24 mouse cellular contexts compared by ENCODE assay signal in genomic region chr3:78736111-78736510, GRCm38 (mm10).
A peak's percentile ranks its signal among the peaks of the same experiment; 100 is the strongest.
DNase-seq lines count a peak whose midpoint lies in the region; ATAC-seq and TF ChIP-seq lines count a peak whose summit lies in the region.
"Had no signal": no experiment of that assay in that cellular context is flagged by ENCODE, and none has a peak within 500 bp of the region (broad histone marks: within the 10 kb centered on the region; RNA-seq: fewer than 3 reads in every experiment).

No protein-coding gene starts in this region.

- DNase-seq in cerebellum, postnatal 14 days, result peak; percentile 12 to 65
- DNase-seq in lung, embryonic 14.5 days, result peak; percentile 6
- no peak for DNase-seq in lung, postnatal 4 days
- peak; percentile 29 for DNase-seq in brain, adult 2 months (ENCODE audit: low read depth, low spot score)
- DNase-seq in spleen, adult 18-20 months, result no peak
- DNase-seq: adrenal gland, adult 2 months; adrenal gland, postnatal 14 days; B cell, adult 2 months; cerebellum, adult 11 months; gastrocnemius, postnatal 25 days; heart, adult 18-20 months; heart, postnatal 10 days; heart, postnatal 36 days had no signal

- no peaks in the 10 kb centered on the region for H3K36me3 ChIP-seq in lung, embryonic 14.5 days (ENCODE audit: insufficient read depth)
- H3K36me3 ChIP-seq: embryonic facial prominence, embryonic 12.5 days; embryonic facial prominence, embryonic 15.5 days; forebrain, embryonic 12.5 days; forebrain, embryonic 15.5 days; G1E; heart, embryonic 12.5 days; heart, embryonic 15.5 days had no signal

- no peak for ATAC-seq in cerebellum, adult (ENCODE audit: insufficient number of reproducible peaks, low FRiP score, low TSS enrichment)
- ATAC-seq in lung, embryonic 14.5 days (ENCODE audit: insufficient read depth), result no peak
- ATAC-seq: forebrain, embryonic 15.5 days; intestine, postnatal 0 days had no signal

- H3K4me3 ChIP-seq in lung, embryonic 14.5 days (ENCODE audit: low read depth, low read length), result no peak overlapping the region
- H3K4me3 ChIP-seq: embryonic facial prominence, embryonic 12.5 days; embryonic facial prominence, embryonic 15.5 days; forebrain, embryonic 12.5 days; forebrain, embryonic 15.5 days; heart, embryonic 12.5 days; heart, embryonic 15.5 days had no signal

- no peak overlapping the region for H3K9ac ChIP-seq in lung, embryonic 14.5 days
- H3K9ac ChIP-seq: embryonic facial prominence, embryonic 12.5 days; embryonic facial prominence, embryonic 15.5 days; forebrain, embryonic 12.5 days; forebrain, embryonic 15.5 days; heart, embryonic 12.5 days; heart, embryonic 15.5 days; hindbrain, embryonic 14.5 days had no signal

- H3K4me1 ChIP-seq in lung, embryonic 14.5 days (ENCODE audit: insufficient read depth), result no peaks in the 10 kb centered on the region
- H3K4me1 ChIP-seq: embryonic facial prominence, embryonic 12.5 days; embryonic facial prominence, embryonic 15.5 days; forebrain, embryonic 12.5 days; forebrain, embryonic 15.5 days; heart, embryonic 12.5 days; heart, embryonic 15.5 days had no signal

- TF ChIP-seq CTCF in lung, embryonic 14.5 days (IDR thresholded peaks at IDR 0.05; ENCODE audit: low read depth), result no peak

- H3K4me2 ChIP-seq in lung, embryonic 14.5 days, result no peak overlapping the region
- H3K4me2 ChIP-seq: embryonic facial prominence, embryonic 12.5 days; embryonic facial prominence, embryonic 15.5 days; forebrain, embryonic 12.5 days; forebrain, embryonic 15.5 days; heart, embryonic 12.5 days; heart, embryonic 15.5 days; hindbrain, embryonic 14.5 days had no signal

- H3K27me3 ChIP-seq in lung, embryonic 14.5 days (ENCODE audit: insufficient read depth, low read length), result no peaks in the 10 kb centered on the region
- H3K27me3 ChIP-seq: CH12.LX; embryonic facial prominence, embryonic 12.5 days; embryonic facial prominence, embryonic 15.5 days; forebrain, embryonic 12.5 days; forebrain, embryonic 15.5 days; heart, embryonic 12.5 days; heart, embryonic 15.5 days had no signal

- H3K27ac ChIP-seq in lung, embryonic 14.5 days (ENCODE audit: low read depth), result no peak overlapping the region
- H3K27ac ChIP-seq: embryonic facial prominence, embryonic 12.5 days; embryonic facial prominence, embryonic 15.5 days; forebrain, embryonic 12.5 days; forebrain, embryonic 15.5 days; heart, embryonic 15.5 days; hindbrain, embryonic 14.5 days had no signal

- no peaks in the 10 kb centered on the region for H3K9me3 ChIP-seq in lung, embryonic 14.5 days (ENCODE audit: low read depth, low read length)
- H3K9me3 ChIP-seq: embryonic facial prominence, embryonic 12.5 days; embryonic facial prominence, embryonic 15.5 days; forebrain, embryonic 12.5 days; forebrain, embryonic 15.5 days; G1E; heart, embryonic 15.5 days had no signal

Comparison
In these comparisons a context has a peak if more than half of its experiments do, and no peak if none do; other contexts are left out.
1. DNase-seq: peak in cerebellum, postnatal 14 days (2 of 2), lung, embryonic 14.5 days (single experiment) and brain, adult 2 months (single experiment); none in lung, postnatal 4 days (0 of 2) and spleen, adult 18-20 months (0 of 2).